Mouse (Mus musculus): ENCODE measurements around the gene Ccdc103. TPM values are rescaled to one million over a fixed set of nuclear protein-coding genes. Genes with fewer than 3 reads are reported as not detected.
A peak's percentile ranks its signal among the peaks of the same experiment; 100 is the strongest.

Ccdc103 gene
- total and polyA plus RNA-seq, 3 experiments = 1.4 to 1.6 TPM; not detected in 1

DNA sequence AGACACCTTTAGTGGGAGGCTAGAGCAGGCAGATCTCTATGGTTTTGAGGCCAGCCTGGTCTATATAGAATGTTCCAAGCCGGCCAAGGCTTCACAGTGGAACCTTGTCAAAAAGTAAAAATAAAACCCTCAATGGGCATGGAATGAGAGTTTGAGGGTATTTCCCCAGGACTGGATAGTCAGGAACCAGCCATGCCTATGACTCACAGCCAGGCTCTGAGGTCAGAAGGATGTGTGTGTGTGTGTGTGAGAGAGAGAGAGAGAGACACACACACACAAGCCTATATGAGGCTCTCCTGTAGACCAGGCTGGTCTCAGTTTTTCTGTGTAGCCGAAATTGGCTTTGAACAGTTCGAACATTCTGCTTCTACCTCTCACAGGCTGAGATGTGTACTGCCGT, 13.7 kb downstream of the Ccdc103 start:
- TF ChIP-seq USF2 (IDR thresholded peaks at IDR 0.05; ENCODE audit: borderline replicate concordance in 1 of 2, insufficient read depth in 1 of 2, low read depth in 1 of 2, low read length in 2 of 2) (no peak), CTCF (IDR thresholded peaks at IDR 0.05 in 2 of 3, conservative IDR thresholded peaks at IDR 0.05 in 1 of 3; ENCODE audit: control insufficient read depth in 1 of 3, insufficient read depth in 1 of 3, low read depth in 2 of 3, low read length in 3 of 3, poor library complexity in 1 of 3, severe bottlenecking in 1 of 3) (no peak), POLR2AphosphoS2 (IDR thresholded peaks at IDR 0.05; ENCODE audit: low read length) (no peak), HCFC1 (IDR thresholded peaks at IDR 0.05; ENCODE audit: low read depth, low read length) (no peak), ZKSCAN1 (IDR thresholded peaks at IDR 0.05; ENCODE audit: low read depth, low read length) (no peak), ZC3H11A (IDR thresholded peaks at IDR 0.05; ENCODE audit: low read depth, low read length) (no peak)
- no peaks in the 10 kb centered on the region for H3K9me3 ChIP-seq (replicated peaks; ENCODE audit: insufficient read depth, low read length)
- no peaks in the 10 kb centered on the region for H3K79me2 ChIP-seq (ENCODE audit: control insufficient read depth, insufficient read depth, low read length, poor library complexity)
- H3K9ac ChIP-seq (ENCODE audit: control insufficient read depth, low read depth, low read length, poor library complexity, severe bottlenecking) = no peak overlapping the region
- H3K4me3 ChIP-seq (ENCODE audit: control insufficient read depth in 1 of 2, insufficient read depth in 1 of 2, low read depth in 2 of 2, low read length in 2 of 2) = no peak overlapping the region
- H3K4me1 ChIP-seq (ENCODE audit: control insufficient read depth in 1 of 2, insufficient read depth in 2 of 2, low read length in 2 of 2) = peaks cover 7 to 19% of the 10 kb centered on the region in 2 experiments
- H3K27me3 ChIP-seq (ENCODE audit: control insufficient read depth in 1 of 2, insufficient read depth in 2 of 2, low read length in 2 of 2) = no peaks in the 10 kb centered on the region
- H3K36me3 ChIP-seq (ENCODE audit: control insufficient read depth in 1 of 2, insufficient read depth in 2 of 2, low read length in 2 of 2) = peaks cover 0 to 10% of the 10 kb centered on the region in 2 experiments; a peak in 2 of 4 replicates
- no peak overlapping the region for H3K27ac ChIP-seq (ENCODE audit: control insufficient read depth, low read depth, low read length)
- no peak for DNase-seq (ENCODE audit: low read depth, low spot score)

GRCm38 (mm10) chr11:102895779-102896178, 14.8 kb downstream of the Ccdc103 start:
- Histone ChIP-seq H3K27me3 (ENCODE audit: control insufficient read depth in 1 of 2, insufficient read depth in 2 of 2, low read length in 2 of 2) (no peaks in the 10 kb centered on the region), H3K4me3 (ENCODE audit: control insufficient read depth in 1 of 2, insufficient read depth in 1 of 2, low read depth in 2 of 2, low read length in 2 of 2) (no peak overlapping the region), H3K9me3 (replicated peaks; ENCODE audit: insufficient read depth, low read length) (no peaks in the 10 kb centered on the region), H3K27ac (ENCODE audit: control insufficient read depth, low read depth, low read length) (peak overlapping the region; percentile 13), H3K4me1 (ENCODE audit: control insufficient read depth in 1 of 2, insufficient read depth in 2 of 2, low read length in 2 of 2) (peaks cover 7 to 19% of the 10 kb centered on the region in 2 experiments), H3K9ac (ENCODE audit: control insufficient read depth, low read depth, low read length, poor library complexity, severe bottlenecking) (peak overlapping the region; percentile 26), H3K79me2 (ENCODE audit: control insufficient read depth, insufficient read depth, low read length, poor library complexity) (no peaks in the 10 kb centered on the region), H3K36me3 (ENCODE audit: control insufficient read depth in 1 of 2, insufficient read depth in 2 of 2, low read length in 2 of 2) (peaks cover 0 to 10% of the 10 kb centered on the region in 2 experiments; a peak in 2 of 4 replicates)
- DNase-seq (ENCODE audit: low read depth, low spot score) = peak; percentile 89
- TF ChIP-seq UBTF (IDR thresholded peaks at IDR 0.05; ENCODE audit: borderline replicate concordance, insufficient read depth, low read depth, low read length) = 0 out of 2 replicates have a peak, but pooled peaks have one; percentile 38
- TF ChIP-seq NRF1 (IDR thresholded peaks at IDR 0.05; ENCODE audit: insufficient read depth, low read depth, low read length, poor library complexity, severe bottlenecking) = peak; percentile 43; the same call in 1 of the 2 replicates
- TF ChIP-seq MAZ (IDR thresholded peaks at IDR 0.05; ENCODE audit: low read depth, low read length) = 0 out of 2 replicates have a peak, but pooled peaks have one; percentile 19
- TF ChIP-seq ETS1 (IDR thresholded peaks at IDR 0.05; ENCODE audit: low read depth, low read length) = peak; percentile 83
- no peak for TF ChIP-seq CHD2 (IDR thresholded peaks at IDR 0.05; ENCODE audit: low read length)
- TF ChIP-seq CTCF (IDR thresholded peaks at IDR 0.05 in 2 of 3, conservative IDR thresholded peaks at IDR 0.05 in 1 of 3; ENCODE audit: control insufficient read depth in 1 of 3, insufficient read depth in 1 of 3, low read depth in 2 of 3, low read length in 3 of 3, poor library complexity in 1 of 3, severe bottlenecking in 1 of 3) = no peak
- peak; percentile 32; the same call in 1 of the 2 replicates for TF ChIP-seq BHLHE40 (IDR thresholded peaks at IDR 0.05; ENCODE audit: borderline replicate concordance, low read depth, low read length)
- TF ChIP-seq TAL1 (IDR thresholded peaks at IDR 0.05; ENCODE audit: low read length) = peak; percentile 97
- peak; percentile 97 for TF ChIP-seq GATA1 (IDR thresholded peaks at IDR 0.05; ENCODE audit: low read depth, low read length)
- TF ChIP-seq TBP (IDR thresholded peaks at IDR 0.05; ENCODE audit: low read depth, low read length) = peak; percentile 70
- TF ChIP-seq KAT2A (conservative IDR thresholded peaks at IDR 0.05; ENCODE audit: low read depth, low read length) = no peak
- TF ChIP-seq SIN3A (IDR thresholded peaks at IDR 0.05; ENCODE audit: low read length) = peak; percentile 51
- peak; percentile 90 to 94 for TF ChIP-seq EP300 (IDR thresholded peaks at IDR 0.05; ENCODE audit: low read depth in 1 of 2, low read length in 2 of 2)
- peak in 1 of 2 experiments; percentile 30; a peak in 1 of 4 replicates for TF ChIP-seq POLR2A (IDR thresholded peaks at IDR 0.05; ENCODE audit: control insufficient read depth in 1 of 2, insufficient read depth in 1 of 2, low read depth in 1 of 2, low read length in 2 of 2, poor library complexity in 1 of 2)
- TF ChIP-seq TCF12 (IDR thresholded peaks at IDR 0.05; ENCODE audit: low read depth, low read length) = peak; percentile 93
- no peak for TF ChIP-seq MYC (IDR thresholded peaks at IDR 0.05; ENCODE audit: low read depth, low read length)

Data from MEL (cell line).